Mouse (Mus musculus) forebrain, embryonic 11.5 days (tissue): ENCODE measurements around the gene Fitm1. TPM values are rescaled to one million over a fixed set of nuclear protein-coding genes. Genes with fewer than 3 reads are reported as not detected.
A peak's percentile ranks its signal among the peaks of the same experiment; 100 is the strongest.

Experiments
- ATAC-seq: fragments of 200-750 bp; cut with Nextera tagmentation; replicated peaks from 2 replicates; pipeline ENCODE4 v1.8.0; 2017; ENCODE audit warnings: moderate TSS enrichment; ENCODE audit not compliant: low FRiP score
- DNase-seq: peaks from one replicate; pipeline ENCODE4 v3.0.0-alpha.2; 2017; ENCODE audit warnings: low spot score
- H3K27ac ChIP-seq: fragments of 300-500 bp; sonication (generic); 2 replicates; pipeline ENCODE4 v1.5.1; 2014; ENCODE audit warnings: low read depth, low read length
- H3K27me3 ChIP-seq: fragments of 300-500 bp; sonication (generic); 2 replicates; pipeline ENCODE4 v1.6.1; 2014; ENCODE audit warnings: mild to moderate bottlenecking, low read length, mixed read lengths; ENCODE audit not compliant: control insufficient read depth, insufficient read depth
- H3K36me3 ChIP-seq: fragments of 300-500 bp; sonication (generic); 2 replicates; pipeline ENCODE4 v1.6.1; 2014; ENCODE audit warnings: mild to moderate bottlenecking, low read length, moderate library complexity, mixed read lengths; ENCODE audit not compliant: control insufficient read depth, insufficient read depth
- H3K4me1 ChIP-seq: fragments of 300-500 bp; sonication (generic); replicated peaks from 2 replicates; pipeline ENCODE4 v1.6.1; 2014; ENCODE audit warnings: low read length, mixed read lengths; ENCODE audit not compliant: control insufficient read depth, insufficient read depth
- H3K4me2 ChIP-seq: fragments of 300-500 bp; sonication (generic); 2 replicates; pipeline ENCODE4 v1.6.1; 2014; ENCODE audit warnings: low read depth, mild to moderate bottlenecking, low read length, moderate library complexity, mixed read lengths; ENCODE audit not compliant: severe bottlenecking
- H3K4me3 ChIP-seq: fragments of 300-500 bp; sonication (generic); 2 replicates; pipeline ENCODE4 v1.5.1; 2014; ENCODE audit warnings: low read depth, low read length
- H3K9ac ChIP-seq: fragments of 300-500 bp; sonication (generic); 2 replicates; pipeline ENCODE4 v1.6.1; 2014; ENCODE audit warnings: low read length
- H3K9me3 ChIP-seq: fragments of 300-500 bp; sonication (generic); 2 replicates; pipeline ENCODE4 v1.6.1; 2016; ENCODE audit warnings: low read length, mixed read lengths; ENCODE audit not compliant: control insufficient read depth
- whole genome bisulfite sequencing: fragments of 180-500 bp; shearing (Covaris S2); extraction: QIAGEN DNeasy Blood & Tissue Kit; methylation state at CpG from one replicate; pipeline ENCODE4 v1.1.7; 2014; 5-methylcytosine and 5-hydroxymethylcytosine counted together
- polyA plus RNA-seq: library from polyadenylated mRNA; unstranded; fragments of >200 nt; fragmentation: Nextera tagmentation; extraction: Ambion mirVana; gene quantifications from 2 replicates; pipeline ENCODE4 v1.2.1, GENCODE M21; 2014

Fitm1 gene
- polyA plus RNA-seq, 1 experiment from 2014 or later: not detected

GRCm38 (mm10) chr14:55560202-55561073, 15.0 kb upstream of the Fitm1 start, which contains the start of gene A730061H03Rik:
Gene A730061H03Rik (minus strand): TSS chr14:55560406.
- Histone ChIP-seq H3K9me3 (no peaks in the 10 kb centered on the region), H3K4me2 (peak within 1 kb of the TSS; percentile 43), H3K27ac (peak within 1 kb of the TSS; percentile 94), H3K9ac (peak within 1 kb of the TSS; percentile 76), H3K4me3 (peak within 1 kb of the TSS; percentile 62), H3K27me3 (no peaks in the 10 kb centered on the region), H3K36me3 (no peaks in the 10 kb centered on the region; the same call in 1 of the 2 replicates), H3K4me1 (no peaks in the 10 kb centered on the region)
- ATAC-seq (peak; percentile 98), DNase-seq (peak; percentile 98)
- WGBS: under 1% methylated on average over 51 of the region's 51 CpGs

GRCm38 (mm10) chr14:55561860-55562259, 13.6 kb upstream of the Fitm1 start:
- Histone ChIP-seq H3K9ac (no peak overlapping the region), H3K4me2 (no peak overlapping the region), H3K4me1 (no peaks in the 10 kb centered on the region), H3K36me3 (peaks cover 2% of the 10 kb centered on the region; the same call in 1 of the 2 replicates), H3K27ac (no peak overlapping the region), H3K4me3 (no peak overlapping the region), H3K9me3 (no peaks in the 10 kb centered on the region), H3K27me3 (no peaks in the 10 kb centered on the region)
- DNase-seq (no peak), ATAC-seq (no peak)
- 87% methylated on average over 10 of the region's 10 CpGs for WGBS

GRCm38 (mm10) chr14:55563249-55563648, 12.2 kb upstream of the Fitm1 start:
- Histone ChIP-seq H3K36me3 (peaks cover 2% of the 10 kb centered on the region; the same call in 1 of the 2 replicates), H3K27ac (no peak overlapping the region), H3K27me3 (no peaks in the 10 kb centered on the region), H3K4me2 (no peak overlapping the region), H3K4me3 (no peak overlapping the region), H3K4me1 (no peaks in the 10 kb centered on the region), H3K9me3 (no peaks in the 10 kb centered on the region), H3K9ac (no peak overlapping the region)
- ATAC-seq (no peak), DNase-seq (no peak)
- WGBS: 90% methylated on average over 11 of the region's 11 CpGs

- H3K9ac ChIP-seq: no peak overlapping the region
- no peaks in the 10 kb centered on the region for H3K4me1 ChIP-seq
- no peaks in the 10 kb centered on the region for H3K9me3 ChIP-seq
- no peak overlapping the region for H3K4me3 ChIP-seq
- no peaks in the 10 kb centered on the region for H3K27me3 ChIP-seq
- ATAC-seq (no peak), DNase-seq (no peak)
- H3K4me2 ChIP-seq: no peak overlapping the region
- H3K27ac ChIP-seq: no peak overlapping the region
- 90% methylated on average over 3 of the region's 3 CpGs for WGBS
- H3K36me3 ChIP-seq: peaks cover 2% of the 10 kb centered on the region; the same call in 1 of the 2 replicates
Observed at GRCm38 (mm10) chr14:55565748-55566147, 9.7 kb upstream of the Fitm1 start.

GRCm38 (mm10) chr14:55567496-55567895, 7.9 kb upstream of the Fitm1 start:
- Histone ChIP-seq H3K9ac (no peak overlapping the region), H3K4me3 (no peak overlapping the region), H3K4me1 (no peaks in the 10 kb centered on the region), H3K27me3 (no peaks in the 10 kb centered on the region), H3K4me2 (no peak overlapping the region), H3K9me3 (no peaks in the 10 kb centered on the region), H3K27ac (no peak overlapping the region), H3K36me3 (peaks cover 2% of the 10 kb centered on the region; the same call in 1 of the 2 replicates)
- WGBS: 89% methylated on average over 3 of the region's 3 CpGs
- ATAC-seq (no peak), DNase-seq (no peak)

GRCm38 (mm10) chr14:55570588-55570987, 4.8 kb upstream of the Fitm1 start:
- Histone ChIP-seq H3K4me1 (no peaks in the 10 kb centered on the region), H3K9me3 (no peaks in the 10 kb centered on the region), H3K4me2 (no peak overlapping the region), H3K27me3 (no peaks in the 10 kb centered on the region), H3K4me3 (no peak overlapping the region), H3K9ac (no peak overlapping the region), H3K36me3 (peaks cover 2% of the 10 kb centered on the region; the same call in 1 of the 2 replicates), H3K27ac (no peak overlapping the region)
- DNase-seq (no peak), ATAC-seq (no peak)
- WGBS: 81% methylated on average over 2 of the region's 2 CpGs

- no peak for ATAC-seq
- DNase-seq: no peak
- Histone ChIP-seq H3K36me3 (no peaks in the 10 kb centered on the region; the same call in 1 of the 2 replicates), H3K4me1 (no peaks in the 10 kb centered on the region), H3K4me3 (no peak overlapping the region), H3K27ac (no peak overlapping the region), H3K9me3 (no peaks in the 10 kb centered on the region), H3K27me3 (no peaks in the 10 kb centered on the region), H3K4me2 (no peak overlapping the region), H3K9ac (no peak overlapping the region)
Observed at GRCm38 (mm10) chr14:55571760-55572159, 3.7 kb upstream of the Fitm1 start.

GRCm38 (mm10) chr14:55575711-55576110, 294 bp downstream of the Fitm1 start:
- Histone ChIP-seq H3K9me3 (no peaks in the 10 kb centered on the region), H3K4me2 (no peak overlapping the region), H3K4me1 (no peaks in the 10 kb centered on the region), H3K4me3 (no peak overlapping the region), H3K27ac (no peak overlapping the region), H3K27me3 (no peaks in the 10 kb centered on the region), H3K9ac (no peak overlapping the region), H3K36me3 (no peaks in the 10 kb centered on the region; the same call in 1 of the 2 replicates)
- WGBS: 77% methylated on average over 13 of the region's 13 CpGs
- no peak for DNase-seq
- ATAC-seq: no peak
